Mouse (Mus musculus) bone marrow, adult 2 months (tissue): ENCODE measurements at regions not wholly inside any gene's neighbourhood (a gene's known extent, or its start where the extent isn't known, plus 50 kb on each side); places are given as distances from the start of the nearest gene placed in this dataset.

ENCODE experiments used
- H3K27ac ChIP-seq: fragments of 200-500 bp; 2 replicates; pipeline ENCODE4 v1.5.1; 2012; ENCODE audit warnings: low read depth, mild to moderate bottlenecking, control low read depth, inconsistent platforms, low read length; ENCODE audit not compliant: control insufficient read depth, poor library complexity, insufficient read depth
- H3K4me1 ChIP-seq: fragments of 200-500 bp; 2 replicates; pipeline ENCODE4 v1.6.1; 2011; ENCODE audit warnings: low read length; ENCODE audit not compliant: control insufficient read depth, insufficient read depth
- H3K4me3 ChIP-seq: fragments of 200-500 bp; replicated peaks from 2 replicates; pipeline ENCODE3; 2011; ENCODE audit warnings: mild to moderate bottlenecking, low read depth, low read length, control low read depth; ENCODE audit not compliant: control insufficient read depth
- CTCF ChIP-seq: fragments of 200-500 bp; IDR thresholded peaks from 2 replicates; pipeline ENCODE4 v1.5.1; 2011; ENCODE audit warnings: low read length, control low read depth; ENCODE audit not compliant: control insufficient read depth, insufficient read depth
- POLR2A ChIP-seq: fragments of 200-500 bp; IDR thresholded peaks from 2 replicates; pipeline ENCODE4 v1.6.1; 2011; ENCODE audit warnings: low read depth, mild to moderate bottlenecking, control low read depth, low read length, borderline replicate concordance; ENCODE audit not compliant: control insufficient read depth
- WGBS: fragments of 180-500 bp; shearing (Covaris S2); methylation state at CpG from one replicate; pipeline ENCODE4 v1.1.7; 2018; 5-methylcytosine and 5-hydroxymethylcytosine counted together

DNA sequence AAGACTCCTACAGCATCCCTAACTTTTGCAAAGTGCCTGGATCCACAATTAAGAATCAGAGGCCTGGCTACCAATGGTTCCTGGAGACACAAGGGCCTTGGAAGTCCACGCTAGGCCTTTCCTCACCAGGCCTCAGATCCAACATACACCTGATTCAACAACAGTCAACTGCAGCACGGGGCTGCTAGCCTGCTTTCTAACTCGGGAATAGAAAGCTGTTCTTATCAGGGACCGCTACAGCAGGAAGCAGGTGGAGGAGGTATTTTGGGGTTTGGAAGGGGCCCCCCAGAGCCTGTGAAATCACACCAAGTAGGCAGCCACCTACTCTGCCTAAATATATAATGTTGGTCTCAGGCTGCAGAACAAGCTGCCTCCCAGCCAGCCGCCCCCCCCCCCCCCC lies 111.1 kb downstream of the Olfm1 start:
- Histone ChIP-seq H3K4me3 (no peak overlapping the region), H3K4me1 (no peaks in the 10 kb centered on the region), H3K27ac (no peak overlapping the region)
- 41% methylated on average over 5 of the region's 5 CpGs for WGBS
- TF ChIP-seq CTCF: no peak
- TF ChIP-seq POLR2A: no peak

- 4% methylated on average over 3 of the region's 3 CpGs for WGBS
Measured at GRCm38 (mm10) chr2:28304712-28305111, 111.9 kb downstream of the Olfm1 start.

GRCm38 (mm10) chr2:28309122-28309521 lies 116.3 kb downstream of the Olfm1 start:
- no peak for TF ChIP-seq CTCF
- TF ChIP-seq POLR2A: no peak

More at GRCm38 (mm10) chr2:28304712-28305111, 111.9 kb downstream of the Olfm1 start:
- Histone ChIP-seq H3K4me1 (no peaks in the 10 kb centered on the region), H3K4me3 (no peak overlapping the region), H3K27ac (no peak overlapping the region)
- TF ChIP-seq CTCF (peak; percentile 73), POLR2A (no peak)

DNA sequence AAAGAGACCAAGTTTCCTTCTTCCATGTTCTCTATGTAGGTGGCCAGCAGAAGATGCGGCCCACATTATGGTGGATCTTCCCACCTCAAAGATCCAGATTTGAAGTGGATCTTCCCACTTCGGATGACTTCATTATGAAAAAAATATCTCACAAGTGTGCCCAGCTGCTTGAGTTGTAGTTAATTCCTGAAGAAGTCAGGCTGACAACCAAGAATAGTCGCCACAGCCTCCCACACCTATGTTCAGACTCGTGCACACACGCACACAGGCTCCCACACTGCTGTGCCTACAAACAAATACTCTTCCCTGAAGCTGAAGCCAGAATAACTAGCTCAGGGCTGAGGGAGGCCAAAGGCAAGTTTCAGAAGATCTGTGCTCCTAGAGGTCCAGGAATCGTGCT lies 119.4 kb downstream of the Olfm1 start:
- no peaks in the 10 kb centered on the region for H3K4me1 ChIP-seq
- no peak overlapping the region for H3K27ac ChIP-seq
- WGBS: 77% methylated on average over 6 of the region's 6 CpGs
- no peak overlapping the region for H3K4me3 ChIP-seq
- TF ChIP-seq CTCF: no peak
- TF ChIP-seq POLR2A: no peak

More at GRCm38 (mm10) chr2:28309122-28309521, 116.3 kb downstream of the Olfm1 start:
- Histone ChIP-seq H3K27ac (no peak overlapping the region), H3K4me1 (no peaks in the 10 kb centered on the region), H3K4me3 (no peak overlapping the region)
- WGBS: 86% methylated on average over 5 of the region's 5 CpGs

DNA sequence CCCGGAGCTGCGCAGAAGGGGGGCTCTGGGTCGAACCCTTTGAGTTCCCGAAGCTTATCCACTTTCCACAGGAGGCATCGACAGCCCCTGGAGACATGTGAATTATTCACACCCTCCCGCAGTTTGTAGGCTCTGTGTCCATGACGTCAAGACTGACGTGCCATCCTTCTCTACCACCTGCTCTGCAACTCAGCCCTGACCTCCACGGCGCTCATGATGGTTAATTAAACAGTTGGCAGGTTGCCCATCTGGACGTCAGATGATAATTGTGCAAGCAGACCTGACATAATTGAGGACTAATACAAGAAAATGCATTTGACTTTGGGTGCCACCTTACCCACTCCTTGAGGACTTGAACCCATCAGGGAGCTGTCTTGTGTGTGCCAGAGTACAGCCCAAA lies 121.1 kb upstream of the Ppp1r26 start:
- Histone ChIP-seq H3K4me1 (no peaks in the 10 kb centered on the region), H3K4me3 (no peak overlapping the region), H3K27ac (no peak overlapping the region)
- 70% methylated on average over 11 of the region's 11 CpGs for WGBS
- no peak for TF ChIP-seq POLR2A
- no peak for TF ChIP-seq CTCF

GRCm38 (mm10) chr2:28326056-28326455 lies 120.5 kb upstream of the Ppp1r26 start:
- Histone ChIP-seq H3K4me1 (no peaks in the 10 kb centered on the region), H3K4me3 (no peak overlapping the region), H3K27ac (no peak overlapping the region)
- 79% methylated on average over 6 of the region's 6 CpGs for WGBS
- no peak for TF ChIP-seq POLR2A
- no peak for TF ChIP-seq CTCF

GRCm38 (mm10) chr2:28326682-28327081 lies 119.9 kb upstream of the Ppp1r26 start:
- TF ChIP-seq POLR2A: no peak
- TF ChIP-seq CTCF: no peak
- 74% methylated on average over 3 of the region's 3 CpGs for WGBS
- no peak overlapping the region for H3K27ac ChIP-seq
- H3K4me1 ChIP-seq: no peaks in the 10 kb centered on the region
- H3K4me3 ChIP-seq: no peak overlapping the region

GRCm38 (mm10) chr2:28329130-28329529 lies 117.5 kb upstream of the Ppp1r26 start:
- no peak overlapping the region for H3K4me3 ChIP-seq
- H3K27ac ChIP-seq: no peak overlapping the region
- no peaks in the 10 kb centered on the region for H3K4me1 ChIP-seq
- WGBS: 91% methylated on average over 5 of the region's 5 CpGs
- TF ChIP-seq CTCF: no peak
- TF ChIP-seq POLR2A: no peak

DNA sequence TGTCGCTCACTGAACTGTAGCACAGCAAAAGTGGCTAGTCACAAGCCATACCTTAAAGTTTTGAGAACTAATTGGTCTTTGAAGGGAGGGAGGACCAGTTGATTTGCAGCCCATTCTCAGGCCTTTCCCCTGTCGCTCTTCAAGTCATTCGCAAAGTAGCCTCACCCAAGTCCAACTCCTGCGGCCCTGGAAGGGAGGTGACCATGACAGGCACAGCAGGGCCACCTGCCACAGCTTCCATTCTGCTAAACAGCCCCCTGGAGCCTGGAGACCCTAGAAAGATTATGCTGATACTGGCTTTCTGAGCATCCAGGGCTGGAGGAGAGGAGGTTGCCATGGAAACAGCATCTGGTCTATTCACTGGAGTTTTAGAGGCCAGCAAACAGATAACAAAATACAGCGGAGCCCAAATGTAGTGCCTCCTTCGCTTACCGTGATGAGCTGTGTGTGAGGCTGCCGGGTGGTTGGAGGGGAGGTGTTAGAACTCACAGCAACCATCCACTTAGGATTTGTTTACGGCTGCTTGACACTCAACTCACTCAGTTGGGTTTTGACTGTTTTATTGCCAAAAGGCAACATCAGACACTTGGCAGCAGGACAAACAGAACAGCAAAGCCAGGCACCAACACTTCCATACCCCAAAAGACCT lies 111.3 kb upstream of the Ppp1r26 start:
- WGBS: 45% methylated on average over 9 of the region's 9 CpGs
- H3K4me3 ChIP-seq: no peak overlapping the region
- no peak overlapping the region for H3K27ac ChIP-seq
- TF ChIP-seq POLR2A: no peak
- no peak for TF ChIP-seq CTCF
- no peaks in the 10 kb centered on the region for H3K4me1 ChIP-seq
